Mouse (Mus musculus): ENCODE results near the gene Cnot11. TPM values are rescaled to one million over a fixed set of nuclear protein-coding genes. Genes with fewer than 3 reads are reported as not detected.

Cnot11 gene
- polyA plus RNA-seq (2021; fragmentation: Nextera tagmentation), result 4.5 and 4.6 TPM in 2 replicates
- long read RNA-seq, experiment 1, partial matches to known transcripts, result 2 of 6 reads
- long read RNA-seq, experiment 1, other reads (novel, unspliced or antisense), result 2 of 6 reads
- long read RNA-seq, experiment 2, transcript Cnot11-201 (7 exons, 3,162 nt), result major isoform, 13 of 15 reads
- long read RNA-seq, experiment 2, partial matches to known transcripts, result 0 of 15 reads
- long read RNA-seq, experiment 2, other reads (novel, unspliced or antisense), result 2 of 15 reads

GRCm38 (mm10) chr1:39534831-39535230, at the start of gene Cnot11:
Cnot11 (plus strand) TSS chr1:39534992.

GRCm38 (mm10) chr1:39577253-39577705, 42.5 kb downstream of the Cnot11 start, which contains the start of gene Rnf149:
Rnf149 (minus strand) TSS chr1:39577405.

Other genes with a start within 250 kb of the Cnot11 start
- gene Rpl31, start 167.2 kb upstream of the Cnot11 start, polyA plus RNA-seq (2021; fragmentation: Nextera tagmentation), result 1,024 and 1,032 TPM in 2 replicates
- 3.9 and 4.0 TPM in 2 replicates for gene Tbc1d8, start 56.2 kb upstream of the Cnot11 start, polyA plus RNA-seq (2021; fragmentation: Nextera tagmentation)
- gene Rnf149, start 42.4 kb downstream of the Cnot11 start, polyA plus RNA-seq (2021; fragmentation: Nextera tagmentation), result 7.6 and 8.2 TPM in 2 replicates
- gene Creg2, start 116.5 kb downstream of the Cnot11 start, polyA plus RNA-seq (2021; fragmentation: Nextera tagmentation), result 27.5 and 28.4 TPM in 2 replicates
- 0.15 and 0.46 TPM in 2 replicates for gene Rfx8, start 186.0 kb downstream of the Cnot11 start, polyA plus RNA-seq (2021; fragmentation: Nextera tagmentation)

Measured in layer of hippocampus, adult 6 months (tissue).